Mouse (Mus musculus): ENCODE measurements at regions not wholly inside any gene's neighbourhood (a gene's known extent, or its start where the extent isn't known, plus 50 kb on each side); places are given as distances from the start of the nearest gene placed in this dataset.

- DNase-seq (ENCODE audit: low read depth, low spot score), result peak; percentile 59
Observed at GRCm38 (mm10) chr11:94882687-94883383, 53.2 kb upstream of the Col1a1 start.

DNA sequence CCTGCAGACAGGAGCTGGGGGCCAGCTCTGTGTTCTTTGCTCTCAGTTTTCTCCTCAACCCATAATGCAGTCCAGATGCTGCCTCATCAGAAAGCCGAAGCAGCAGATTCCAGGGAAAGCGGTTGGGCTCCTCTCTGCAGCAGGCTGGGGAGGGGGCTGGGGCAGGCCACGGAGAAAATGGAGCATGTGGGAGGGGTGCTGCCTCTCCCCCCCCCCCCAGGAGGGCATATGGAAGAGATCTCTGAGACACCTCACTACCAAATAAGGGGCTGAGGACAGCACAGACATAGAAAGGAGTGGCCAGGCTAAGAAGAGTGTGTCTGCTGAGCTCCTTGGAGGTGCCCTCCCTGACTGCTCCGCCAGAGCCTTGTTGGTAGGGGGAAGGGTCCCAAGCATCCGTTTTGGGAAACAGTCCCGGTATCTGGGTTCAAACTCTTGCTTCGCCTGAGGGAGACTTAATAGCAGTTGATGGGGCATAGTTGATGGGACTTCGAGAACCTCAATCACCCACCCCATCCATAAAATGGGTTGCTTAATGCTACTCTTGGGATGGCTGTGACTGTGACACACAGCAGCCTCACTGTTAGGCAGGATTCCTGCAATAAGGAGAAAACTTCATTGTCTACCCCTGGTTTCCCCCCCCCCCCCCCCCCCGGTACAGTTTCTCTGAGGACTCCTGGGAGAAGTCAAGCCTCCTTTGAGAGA, 53.9 kb upstream of the Col1a1 start:
- DNase-seq (ENCODE audit: low read depth, low spot score), result peak; percentile 84

GRCm38 (mm10) chr11:94880896-94881840, 54.9 kb upstream of the Col1a1 start:
- peak; percentile 79 for DNase-seq (ENCODE audit: low read depth, low spot score)

DNA sequence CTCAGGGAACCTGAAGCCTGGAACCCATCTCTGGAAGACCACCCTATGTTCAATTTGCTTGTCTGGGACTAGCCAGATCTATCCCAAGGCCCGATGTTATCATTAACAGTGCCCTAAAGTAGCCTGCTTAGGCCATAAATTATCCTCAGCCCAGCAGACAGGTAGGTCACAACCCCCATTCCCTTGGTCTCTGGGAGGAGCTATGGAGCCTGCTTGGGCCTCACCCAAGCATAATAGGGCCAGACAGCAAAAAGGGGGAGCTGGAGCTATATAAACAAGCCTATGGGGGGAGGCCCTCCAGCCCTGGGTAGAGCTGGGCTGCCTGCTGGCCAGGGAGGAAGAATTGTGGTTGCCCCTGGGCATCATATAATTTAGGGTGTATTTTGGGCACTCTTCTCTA, 59.3 kb upstream of the Col1a1 start:
- peak; percentile 65 for DNase-seq (ENCODE audit: low read depth, low spot score)

- DNase-seq (ENCODE audit: low read depth, low spot score), result no peak
Observed at GRCm38 (mm10) chr11:94875026-94875425, 61.0 kb upstream of the Col1a1 start.

DNA sequence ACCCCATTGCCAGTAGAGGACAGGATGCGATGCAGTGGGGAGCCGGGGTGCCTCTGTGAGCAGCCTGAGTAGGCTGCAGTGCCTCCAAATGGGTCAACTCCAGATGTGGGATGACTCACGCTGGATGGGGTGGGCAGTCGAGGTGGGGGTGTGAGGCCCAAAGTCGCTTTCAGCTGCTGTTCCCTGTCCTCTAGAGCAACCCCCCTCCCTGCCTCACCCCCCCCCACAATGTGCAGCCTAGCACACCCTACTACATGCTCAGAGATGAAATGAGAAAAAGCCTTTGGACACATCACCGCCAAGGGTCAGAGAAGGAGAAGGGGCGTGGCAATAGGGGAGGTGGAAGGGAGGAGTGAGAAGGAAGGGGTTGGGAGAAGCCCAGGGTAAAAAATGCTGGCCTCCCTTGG, 61.9 kb upstream of the Col1a1 start:
- DNase-seq (ENCODE audit: low read depth, low spot score), result no peak

GRCm38 (mm10) chr11:94873693-94874092, 62.3 kb upstream of the Col1a1 start:
- no peak for DNase-seq (ENCODE audit: low read depth, low spot score)

GRCm38 (mm10) chr11:94872921-94873320, 63.1 kb upstream of the Col1a1 start:
- DNase-seq (ENCODE audit: low read depth, low spot score), result peak; percentile 51

DNA sequence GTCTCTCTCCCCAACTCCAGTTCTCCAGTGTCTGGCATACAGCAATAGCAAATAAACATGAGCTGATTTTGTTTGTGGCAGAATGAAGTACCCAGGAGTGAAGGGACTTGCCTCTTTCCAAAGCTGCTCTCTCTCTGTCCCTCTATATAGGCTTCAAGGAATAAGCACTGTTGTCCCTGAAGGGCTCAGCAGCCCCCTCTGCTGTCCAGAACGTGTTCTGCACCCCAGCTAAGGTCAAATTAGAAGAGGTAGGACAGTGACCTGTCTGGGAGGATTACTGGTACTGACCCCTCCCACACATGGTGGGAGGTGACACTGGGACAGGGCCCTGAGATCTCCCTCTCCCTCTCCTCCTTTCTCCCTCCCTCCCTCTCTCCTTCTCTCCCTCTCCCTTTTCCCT, 65.7 kb upstream of the Col1a1 start:
- DNase-seq (ENCODE audit: low read depth, low spot score), result peak; percentile 55

DNA sequence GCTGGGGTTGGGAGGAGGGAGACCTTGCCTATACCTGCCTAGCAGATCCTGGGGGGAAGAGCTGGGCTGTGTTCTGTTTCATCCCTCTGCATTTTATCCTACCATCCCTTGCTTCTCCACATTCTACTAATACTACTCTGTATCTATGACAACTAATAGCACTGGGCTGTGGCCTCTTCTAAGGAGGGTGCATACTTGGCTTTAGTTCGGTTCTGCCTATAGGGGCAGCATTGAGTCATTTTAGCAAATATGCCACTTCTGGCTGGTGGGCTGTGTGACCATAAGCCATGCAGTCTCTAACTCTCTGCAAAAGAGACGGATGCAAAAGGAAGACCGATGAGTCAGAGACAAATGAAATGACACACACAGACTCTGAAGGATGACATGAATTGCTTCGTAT, 66.2 kb upstream of the Col1a1 start:
- DNase-seq (ENCODE audit: low read depth, low spot score), result peak; percentile 68

GRCm38 (mm10) chr11:94866176-94866967, 69.7 kb upstream of the Col1a1 start:
- peak; percentile 84 for DNase-seq (ENCODE audit: low read depth, low spot score)

GRCm38 (mm10) chr11:94850129-94850528, 67.6 kb upstream of the Tmem92 start:
- DNase-seq (ENCODE audit: low read depth, low spot score), result no peak

DNA sequence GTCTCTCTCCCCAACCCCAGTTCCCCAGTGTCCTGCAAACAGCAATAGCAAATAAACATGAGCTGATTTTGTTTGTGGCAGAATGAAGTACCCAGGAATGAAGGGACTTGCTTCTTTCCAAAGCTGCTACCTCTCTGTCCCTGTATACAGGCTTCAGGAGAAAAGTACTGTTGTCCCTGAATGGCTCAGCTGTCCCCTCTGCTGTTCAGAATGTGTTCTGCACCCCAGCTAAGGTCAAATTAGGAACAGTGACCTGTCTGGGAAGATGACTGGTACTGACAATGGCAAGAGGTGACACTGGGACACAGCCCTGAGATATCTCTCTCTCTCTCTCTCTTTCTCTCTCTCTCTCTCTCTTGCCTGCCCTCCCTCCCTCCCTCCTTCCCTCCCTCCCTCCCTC, 56.6 kb upstream of the Tmem92 start:
- no peak for DNase-seq (ENCODE audit: low read depth, low spot score)

- peak; percentile 26 for DNase-seq (ENCODE audit: low read depth, low spot score)
Observed at GRCm38 (mm10) chr11:94838140-94838539, 55.6 kb upstream of the Tmem92 start.

GRCm38 (mm10) chr11:94836347-94836746, 53.8 kb upstream of the Tmem92 start:
- no peak for DNase-seq (ENCODE audit: low read depth, low spot score)

GRCm38 (mm10) chr11:94832246-94832985, 49.9 kb upstream of the Tmem92 start:
- peak; percentile 75 for DNase-seq (ENCODE audit: low read depth, low spot score)

Data from mesoderm, embryonic 11.5 days (tissue).